Mouse (Mus musculus): ENCODE data around the gene Cyp2u1. TPM values are rescaled to one million over a fixed set of nuclear protein-coding genes. Genes with fewer than 3 reads are reported as not detected.

Gene Cyp2u1
- polyA plus RNA-seq (2014; fragmentation: Nextera tagmentation; extraction: Ambion mirVana), result 3.4 and 5.0 TPM in 2 replicates

DNA sequence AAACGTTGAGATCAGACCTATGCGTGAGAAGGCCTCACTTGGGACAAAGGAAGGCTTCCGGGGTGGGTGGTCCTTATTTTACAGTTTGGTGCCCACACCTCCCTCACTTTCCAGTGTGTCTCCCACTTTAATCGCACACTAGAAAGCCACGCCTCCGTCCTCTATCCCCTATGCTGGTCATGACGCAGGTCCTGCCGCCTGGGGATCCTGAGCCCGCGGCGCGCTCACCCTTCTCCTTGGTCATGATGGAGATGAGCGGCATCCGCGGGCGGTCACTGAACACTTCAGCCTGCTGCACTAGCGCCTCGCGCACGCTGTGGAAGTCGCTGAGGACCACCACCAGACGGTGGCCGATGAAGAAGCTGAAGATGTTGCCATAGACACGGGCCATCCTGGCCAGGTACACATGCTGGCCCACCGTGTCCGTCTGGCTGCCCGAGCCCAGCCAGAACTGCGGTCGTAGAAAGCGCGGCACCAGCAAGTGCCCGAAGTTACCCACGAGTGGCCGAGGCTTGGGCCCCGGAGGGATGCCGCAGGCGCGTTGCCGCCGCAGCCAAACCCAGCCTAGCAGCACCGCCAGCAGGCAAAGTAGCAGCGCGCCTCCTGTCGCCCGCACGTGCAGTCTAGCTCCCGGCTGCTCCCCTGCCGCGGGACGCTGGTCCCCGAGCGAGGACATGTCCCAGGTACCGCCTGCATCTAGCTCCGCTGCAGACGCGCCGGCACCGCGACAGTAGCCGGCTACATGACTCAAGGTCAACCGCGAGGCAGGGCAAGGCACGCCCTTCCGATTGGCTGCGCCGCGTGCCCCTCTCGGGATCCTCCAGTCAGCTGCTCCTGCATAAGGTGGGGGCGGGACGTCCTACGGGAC, at the start of gene Cyp2u1:
Gene Cyp2u1, minus strand, starts transcription at position 776 of the 868 bp plus-strand sequence.
- no peaks in the 10 kb centered on the region for H3K4me1 ChIP-seq (ENCODE audit: control insufficient read depth, insufficient read depth, low read length)
- H3K9ac ChIP-seq (ENCODE audit: low read length), result peak within 1 kb of the TSS; percentile 75
- peak within 1 kb of the TSS; percentile 95 for H3K4me2 ChIP-seq (ENCODE audit: low read length)
- H3K4me3 ChIP-seq (ENCODE audit: low read depth, low read length), result peak within 1 kb of the TSS; percentile 73
- H3K27me3 ChIP-seq (replicated peaks; ENCODE audit: control insufficient read depth, insufficient read depth, low read length), result no peaks in the 10 kb centered on the region; the same call in 1 of the 2 replicates
- peak within 1 kb of the TSS; percentile 70 for H3K27ac ChIP-seq (ENCODE audit: low read depth, low read length)
- under 1% methylated on average over 71 of the region's 71 CpGs for WGBS
- DNase-seq (ENCODE audit: low spot score), result peak; percentile 94
- no peaks in the 10 kb centered on the region for H3K36me3 ChIP-seq (ENCODE audit: control insufficient read depth, insufficient read depth, low read length)
- H3K9me3 ChIP-seq (replicated peaks; ENCODE audit: control insufficient read depth, low read length), result no peaks in the 10 kb centered on the region
- peak; percentile 99 for ATAC-seq

DNA sequence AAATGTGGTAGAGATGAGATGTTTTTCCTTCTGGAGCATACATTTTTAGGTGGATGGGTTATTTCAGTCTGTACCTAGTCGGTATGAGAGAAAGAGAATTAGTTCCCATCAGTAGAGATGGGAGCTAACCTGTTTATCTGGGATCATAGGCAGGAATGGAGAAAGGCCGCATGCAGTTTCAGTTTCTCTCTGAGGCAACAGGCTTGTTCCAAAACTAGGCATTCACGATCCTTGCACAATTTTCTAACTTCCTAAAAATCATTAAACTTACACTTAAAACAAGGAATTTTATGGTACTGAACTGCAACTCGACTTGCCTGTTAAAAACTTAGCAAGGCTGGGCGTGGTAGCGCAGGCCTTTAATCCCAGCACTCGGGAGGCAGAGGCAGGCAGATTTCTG, 47.5 kb upstream of the Cyp2u1 start:
- ATAC-seq (no peak), DNase-seq (ENCODE audit: low spot score) (no peak)
- Histone ChIP-seq H3K9ac (ENCODE audit: low read length) (no peak overlapping the region), H3K4me3 (ENCODE audit: low read depth, low read length) (no peak overlapping the region), H3K9me3 (replicated peaks; ENCODE audit: control insufficient read depth, low read length) (no peaks in the 10 kb centered on the region), H3K27me3 (replicated peaks; ENCODE audit: control insufficient read depth, insufficient read depth, low read length) (no peaks in the 10 kb centered on the region), H3K36me3 (ENCODE audit: control insufficient read depth, insufficient read depth, low read length) (no peaks in the 10 kb centered on the region), H3K4me2 (ENCODE audit: low read length) (no peak overlapping the region), H3K27ac (ENCODE audit: low read depth, low read length) (no peak overlapping the region), H3K4me1 (ENCODE audit: control insufficient read depth, insufficient read depth, low read length) (no peaks in the 10 kb centered on the region)
- WGBS, result 92% methylated on average over 7 of the region's 7 CpGs

DNA sequence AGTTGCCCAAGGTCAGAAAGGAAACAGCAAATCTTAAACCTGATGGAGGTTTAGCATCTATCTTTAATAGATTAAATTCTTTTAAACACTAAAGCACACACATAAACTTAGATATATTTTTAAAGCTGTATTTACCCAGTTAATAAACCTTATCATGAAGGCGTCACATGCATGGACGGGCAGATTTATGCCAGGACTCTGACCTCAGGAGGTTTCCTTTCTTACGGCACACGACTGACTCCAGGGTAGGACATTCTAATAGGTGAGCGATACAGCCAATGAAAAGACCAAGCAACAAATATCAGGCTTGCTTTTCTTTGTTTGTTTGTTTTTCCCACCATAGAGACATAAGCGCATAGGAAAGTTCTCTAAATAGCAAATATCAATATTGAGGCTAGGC, 46.0 kb upstream of the Cyp2u1 start:
- ATAC-seq, result no peak
- no peak for DNase-seq (ENCODE audit: low spot score)
- 83% methylated on average over 6 of the region's 6 CpGs for WGBS

DNA sequence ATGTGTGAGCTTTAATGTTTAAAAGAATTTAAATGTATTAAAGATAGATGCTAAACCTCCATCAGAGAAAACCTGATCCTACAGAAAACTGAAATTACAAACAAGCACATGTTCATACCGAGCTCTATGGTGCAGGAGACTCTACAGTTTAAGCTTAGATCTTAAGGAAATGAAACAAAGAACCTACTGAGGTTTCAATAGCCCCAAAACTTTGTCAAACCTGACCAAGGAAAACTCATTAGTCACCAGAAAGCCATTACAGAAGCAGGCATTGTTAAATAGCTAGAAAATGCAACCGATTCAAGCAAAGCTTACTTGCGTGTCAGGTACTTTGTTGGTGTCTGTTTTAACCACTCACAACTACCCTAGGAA, 45.5 kb upstream of the Cyp2u1 start:
- WGBS, result 48% methylated on average over 3 of the region's 3 CpGs
- DNase-seq (ENCODE audit: low spot score), result no peak

More for the DNA sequence above, 46.0 kb upstream of the Cyp2u1 start:
- no peaks in the 10 kb centered on the region for H3K4me1 ChIP-seq (ENCODE audit: control insufficient read depth, insufficient read depth, low read length)
- no peak overlapping the region for H3K4me3 ChIP-seq (ENCODE audit: low read depth, low read length)
- no peak overlapping the region for H3K27ac ChIP-seq (ENCODE audit: low read depth, low read length)
- H3K9ac ChIP-seq (ENCODE audit: low read length), result no peak overlapping the region
- H3K36me3 ChIP-seq (ENCODE audit: control insufficient read depth, insufficient read depth, low read length), result no peaks in the 10 kb centered on the region
- no peaks in the 10 kb centered on the region for H3K9me3 ChIP-seq (replicated peaks; ENCODE audit: control insufficient read depth, low read length)
- H3K27me3 ChIP-seq (replicated peaks; ENCODE audit: control insufficient read depth, insufficient read depth, low read length), result no peaks in the 10 kb centered on the region
- no peak overlapping the region for H3K4me2 ChIP-seq (ENCODE audit: low read length)

DNA sequence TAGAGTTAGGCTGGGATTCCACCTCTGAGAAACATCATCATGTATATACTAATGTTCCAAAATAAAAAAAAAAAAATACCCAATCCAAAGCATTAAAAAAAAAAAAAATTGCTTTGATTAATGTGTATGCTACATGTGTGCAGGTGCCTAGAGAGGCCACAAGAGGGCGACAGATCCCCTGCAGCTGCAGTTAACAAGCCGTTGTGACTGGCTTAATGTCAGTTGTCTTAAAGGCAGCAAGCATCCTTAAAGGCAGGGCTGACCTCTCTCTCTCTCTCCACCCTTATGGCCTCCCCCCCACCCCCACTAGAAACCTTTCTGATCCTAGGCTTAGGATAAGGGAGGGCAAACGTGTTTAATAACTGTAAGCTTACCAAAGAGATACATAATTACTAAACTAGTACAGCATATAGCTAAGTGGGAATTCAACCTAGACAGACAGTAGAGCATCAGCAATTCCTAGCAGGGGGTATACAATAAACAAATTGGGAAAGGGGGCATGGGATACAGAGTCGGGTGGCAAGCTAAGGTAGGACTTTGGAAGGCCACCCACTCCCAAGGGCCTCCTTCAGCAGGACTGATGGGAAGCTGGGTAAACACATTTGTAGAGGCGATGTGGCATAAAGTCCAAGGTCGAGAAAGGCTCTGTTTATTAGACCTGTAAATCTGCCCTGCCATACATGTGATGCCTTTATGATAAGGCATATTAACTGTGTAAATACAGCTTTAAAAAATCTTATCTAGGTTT, 45.0 kb upstream of the Cyp2u1 start:
- ATAC-seq (no peak), DNase-seq (ENCODE audit: low spot score) (peak; percentile 27)
- WGBS, result 58% methylated on average over 6 of the region's 6 CpGs
- no peaks in the 10 kb centered on the region for H3K27me3 ChIP-seq (replicated peaks; ENCODE audit: control insufficient read depth, insufficient read depth, low read length)
- H3K9ac ChIP-seq (ENCODE audit: low read length), result no peak overlapping the region
- H3K4me2 ChIP-seq (ENCODE audit: low read length), result no peak overlapping the region
- H3K9me3 ChIP-seq (replicated peaks; ENCODE audit: control insufficient read depth, low read length), result no peaks in the 10 kb centered on the region
- no peaks in the 10 kb centered on the region for H3K4me1 ChIP-seq (ENCODE audit: control insufficient read depth, insufficient read depth, low read length)
- no peak overlapping the region for H3K4me3 ChIP-seq (ENCODE audit: low read depth, low read length)
- no peaks in the 10 kb centered on the region for H3K36me3 ChIP-seq (ENCODE audit: control insufficient read depth, insufficient read depth, low read length)
- no peak overlapping the region for H3K27ac ChIP-seq (ENCODE audit: low read depth, low read length)

More for the DNA sequence above, 45.5 kb upstream of the Cyp2u1 start:
- Histone ChIP-seq H3K36me3 (ENCODE audit: control insufficient read depth, insufficient read depth, low read length) (no peaks in the 10 kb centered on the region), H3K4me1 (ENCODE audit: control insufficient read depth, insufficient read depth, low read length) (no peaks in the 10 kb centered on the region), H3K9me3 (replicated peaks; ENCODE audit: control insufficient read depth, low read length) (no peaks in the 10 kb centered on the region), H3K27me3 (replicated peaks; ENCODE audit: control insufficient read depth, insufficient read depth, low read length) (no peaks in the 10 kb centered on the region), H3K9ac (ENCODE audit: low read length) (no peak overlapping the region), H3K4me2 (ENCODE audit: low read length) (no peak overlapping the region), H3K4me3 (ENCODE audit: low read depth, low read length) (no peak overlapping the region), H3K27ac (ENCODE audit: low read depth, low read length) (no peak overlapping the region)
- no peak for ATAC-seq

DNA sequence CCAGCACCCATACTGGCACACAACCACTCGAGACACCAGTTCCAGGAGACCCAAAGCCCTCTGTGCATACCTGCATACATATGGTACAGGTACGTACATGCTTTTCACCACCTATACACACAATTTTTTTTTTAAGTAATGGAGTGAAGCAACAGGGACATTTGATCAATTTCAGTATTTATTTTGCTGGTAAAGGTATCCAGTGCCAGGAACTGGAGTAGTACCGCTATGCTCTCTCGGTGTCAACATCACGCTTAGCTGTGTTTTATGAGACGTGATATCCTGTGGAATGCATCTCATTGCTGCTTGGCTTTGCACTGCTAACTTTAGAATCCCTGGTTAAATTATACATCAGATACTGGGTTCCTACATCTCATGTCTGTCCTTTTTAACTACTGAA, 42.9 kb upstream of the Cyp2u1 start:
- WGBS, result 95% methylated on average over 6 of the region's 6 CpGs
- DNase-seq (ENCODE audit: low spot score), result no peak
- no peaks in the 10 kb centered on the region for H3K27me3 ChIP-seq (replicated peaks; ENCODE audit: control insufficient read depth, insufficient read depth, low read length)

DNA sequence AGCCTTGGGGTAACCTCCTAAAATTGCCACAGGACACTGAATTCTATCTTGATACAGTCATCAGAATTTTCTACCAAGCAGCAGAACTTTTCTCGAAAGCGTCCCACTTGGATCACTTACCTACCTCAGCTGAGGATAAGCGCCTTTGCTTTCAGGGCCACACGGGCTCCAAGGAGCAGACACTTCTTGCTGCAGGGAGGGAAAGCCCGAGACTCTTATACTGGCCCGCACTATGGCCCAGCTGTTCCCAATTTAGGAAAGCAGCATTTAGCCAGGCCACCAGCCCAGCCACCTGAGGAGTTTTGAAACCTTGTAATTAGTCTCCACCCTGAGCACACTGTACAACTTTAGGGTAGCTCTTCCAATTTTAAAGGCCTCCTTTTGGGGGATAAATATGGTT, 40.3 kb upstream of the Cyp2u1 start:
- no peaks in the 10 kb centered on the region for H3K27me3 ChIP-seq (replicated peaks; ENCODE audit: control insufficient read depth, insufficient read depth, low read length)
- 87% methylated on average over 6 of the region's 6 CpGs for WGBS
- no peak overlapping the region for H3K9ac ChIP-seq (ENCODE audit: low read length)
- DNase-seq (ENCODE audit: low spot score) (no peak), ATAC-seq (no peak)
- H3K36me3 ChIP-seq (ENCODE audit: control insufficient read depth, insufficient read depth, low read length), result no peaks in the 10 kb centered on the region
- no peaks in the 10 kb centered on the region for H3K9me3 ChIP-seq (replicated peaks; ENCODE audit: control insufficient read depth, low read length)
- no peaks in the 10 kb centered on the region for H3K4me1 ChIP-seq (ENCODE audit: control insufficient read depth, insufficient read depth, low read length)
- H3K4me3 ChIP-seq (ENCODE audit: low read depth, low read length), result no peak overlapping the region
- H3K4me2 ChIP-seq (ENCODE audit: low read length), result no peak overlapping the region
- no peak overlapping the region for H3K27ac ChIP-seq (ENCODE audit: low read depth, low read length)

More for the DNA sequence above, 42.9 kb upstream of the Cyp2u1 start:
- H3K36me3 ChIP-seq (ENCODE audit: control insufficient read depth, insufficient read depth, low read length), result no peaks in the 10 kb centered on the region
- no peak for ATAC-seq
- no peak overlapping the region for H3K9ac ChIP-seq (ENCODE audit: low read length)
- no peak overlapping the region for H3K4me2 ChIP-seq (ENCODE audit: low read length)
- H3K4me1 ChIP-seq (ENCODE audit: control insufficient read depth, insufficient read depth, low read length), result no peaks in the 10 kb centered on the region
- H3K4me3 ChIP-seq (ENCODE audit: low read depth, low read length), result no peak overlapping the region
- no peaks in the 10 kb centered on the region for H3K9me3 ChIP-seq (replicated peaks; ENCODE audit: control insufficient read depth, low read length)
- no peak overlapping the region for H3K27ac ChIP-seq (ENCODE audit: low read depth, low read length)

DNA sequence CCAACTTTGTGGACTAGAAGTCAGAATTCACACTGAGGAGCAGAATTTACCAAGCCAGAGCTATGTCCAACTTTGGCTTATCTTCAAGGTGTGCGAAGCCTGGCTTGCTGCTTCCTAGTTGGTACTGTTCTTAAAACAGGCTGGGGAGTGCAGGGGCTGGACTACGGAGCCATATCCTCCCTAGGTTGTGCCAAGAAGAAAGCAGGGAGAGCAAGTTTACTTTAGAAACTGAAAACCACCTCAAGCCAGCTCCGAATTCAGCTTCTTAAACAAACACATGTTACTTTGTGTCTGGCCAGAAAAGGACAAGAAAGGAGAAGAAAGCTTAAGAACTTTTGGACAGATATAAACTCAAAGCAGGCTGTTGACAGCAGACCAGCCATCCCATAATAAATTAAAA, 37.9 kb upstream of the Cyp2u1 start:
- no peaks in the 10 kb centered on the region for H3K4me1 ChIP-seq (ENCODE audit: control insufficient read depth, insufficient read depth, low read length)
- H3K9me3 ChIP-seq (replicated peaks; ENCODE audit: control insufficient read depth, low read length), result no peaks in the 10 kb centered on the region
- no peaks in the 10 kb centered on the region for H3K27me3 ChIP-seq (replicated peaks; ENCODE audit: control insufficient read depth, insufficient read depth, low read length)
- H3K4me3 ChIP-seq (ENCODE audit: low read depth, low read length), result no peak overlapping the region
- no peak overlapping the region for H3K27ac ChIP-seq (ENCODE audit: low read depth, low read length)
- no peak overlapping the region for H3K9ac ChIP-seq (ENCODE audit: low read length)
- no peak for ATAC-seq
- 82% methylated on average over 3 of the region's 3 CpGs for WGBS
- no peak overlapping the region for H3K4me2 ChIP-seq (ENCODE audit: low read length)
- H3K36me3 ChIP-seq (ENCODE audit: control insufficient read depth, insufficient read depth, low read length), result no peaks in the 10 kb centered on the region
- no peak for DNase-seq (ENCODE audit: low spot score)

DNA sequence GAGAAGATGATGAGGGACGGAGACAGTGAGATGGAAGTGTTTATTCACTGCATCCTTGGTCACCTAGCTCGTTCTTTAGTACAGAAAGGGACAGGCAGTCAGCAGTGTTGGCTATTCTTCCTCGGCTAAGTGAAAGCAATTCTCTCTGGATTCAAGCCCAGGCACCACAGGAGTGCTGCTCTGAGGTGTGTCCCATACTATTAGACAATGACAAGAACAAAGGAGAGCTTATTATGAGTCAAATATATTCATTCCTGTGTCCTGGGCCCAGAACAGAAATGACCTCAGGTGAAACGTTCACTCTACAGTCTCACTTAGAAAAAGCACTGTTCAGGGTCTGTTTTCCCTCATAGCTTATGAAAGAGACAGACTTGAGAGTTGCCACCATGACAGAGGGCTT, 36.3 kb upstream of the Cyp2u1 start:
- ATAC-seq, result no peak
- Histone ChIP-seq H3K36me3 (ENCODE audit: control insufficient read depth, insufficient read depth, low read length) (no peaks in the 10 kb centered on the region), H3K9ac (ENCODE audit: low read length) (no peak overlapping the region), H3K4me3 (ENCODE audit: low read depth, low read length) (no peak overlapping the region), H3K27ac (ENCODE audit: low read depth, low read length) (no peak overlapping the region), H3K9me3 (replicated peaks; ENCODE audit: control insufficient read depth, low read length) (no peaks in the 10 kb centered on the region), H3K4me2 (ENCODE audit: low read length) (no peak overlapping the region), H3K27me3 (replicated peaks; ENCODE audit: control insufficient read depth, insufficient read depth, low read length) (no peaks in the 10 kb centered on the region), H3K4me1 (ENCODE audit: control insufficient read depth, insufficient read depth, low read length) (no peaks in the 10 kb centered on the region)
- 40% methylated on average over 4 of the region's 4 CpGs for WGBS
- DNase-seq (ENCODE audit: low spot score), result peak; percentile 19
